Mouse (Mus musculus): ENCODE measurements at regions not wholly inside any gene's neighbourhood (a gene's known extent, or its start where the extent isn't known, plus 50 kb on each side); places are given as distances from the start of the nearest gene placed in this dataset.
"Not testable (repeated sequence)": the region's sequence is repeated elsewhere in the genome, so short reads cannot be mapped to it uniquely, and the experiment has no call there.

- no peak overlapping the region for H3K4me3 ChIP-seq
- no peaks in the 10 kb centered on the region for H3K9me3 ChIP-seq (replicated peaks)
- 92% methylated on average over 2 of the region's 2 CpGs for WGBS
- H3K36me3 ChIP-seq, result no peaks in the 10 kb centered on the region
- H3K4me1 ChIP-seq, result no peaks in the 10 kb centered on the region
- DNase-seq (ENCODE audit: low spot score), result no peak
- no peaks in the 10 kb centered on the region for H3K27me3 ChIP-seq (ENCODE audit: low read depth, poor library complexity, severe bottlenecking)
- no peak overlapping the region for H3K27ac ChIP-seq
Observed at GRCm38 (mm10) chr3:120430285-120430684, 646.0 kb upstream of the Ptbp2 start.

- Histone ChIP-seq H3K4me1 (no peaks in the 10 kb centered on the region), H3K9me3 (replicated peaks) (no peaks in the 10 kb centered on the region), H3K4me3 (no peak overlapping the region), H3K27ac (no peak overlapping the region), H3K36me3 (no peaks in the 10 kb centered on the region), H3K27me3 (ENCODE audit: low read depth, poor library complexity, severe bottlenecking) (no peaks in the 10 kb centered on the region)
- 77% methylated on average over 3 of the region's 3 CpGs for WGBS
- no peak for DNase-seq (ENCODE audit: low spot score)
Observed at GRCm38 (mm10) chr3:120416634-120417033, 632.4 kb upstream of the Ptbp2 start.

GRCm38 (mm10) chr3:120375688-120376289 is 591.5 kb upstream of the Ptbp2 start:
- no peaks in the 10 kb centered on the region for H3K27me3 ChIP-seq (ENCODE audit: low read depth, poor library complexity, severe bottlenecking)
- no peak overlapping the region for H3K27ac ChIP-seq
- WGBS, result 39% methylated on average over 6 of the region's 6 CpGs
- H3K4me3 ChIP-seq, result no peak overlapping the region
- H3K4me1 ChIP-seq, result peaks cover 4% of the 10 kb centered on the region; the same call in 1 of the 2 replicates
- no peaks in the 10 kb centered on the region for H3K36me3 ChIP-seq
- no peak for DNase-seq (ENCODE audit: low spot score)
- no peaks in the 10 kb centered on the region for H3K9me3 ChIP-seq (replicated peaks)

GRCm38 (mm10) chr3:120342747-120343377 is 558.6 kb upstream of the Ptbp2 start:
- Histone ChIP-seq H3K4me1 (no peaks in the 10 kb centered on the region), H3K27me3 (ENCODE audit: low read depth, poor library complexity, severe bottlenecking) (no peaks in the 10 kb centered on the region)
- no peak for DNase-seq (ENCODE audit: low spot score)

GRCm38 (mm10) chr3:120341882-120342281 is 557.6 kb upstream of the Ptbp2 start:
- no peak overlapping the region for H3K27ac ChIP-seq
- no peak for DNase-seq (ENCODE audit: low spot score)
- 86% methylated on average over 2 of the region's 2 CpGs for WGBS

More at GRCm38 (mm10) chr3:120342747-120343377, 558.6 kb upstream of the Ptbp2 start:
- Histone ChIP-seq H3K36me3 (no peaks in the 10 kb centered on the region), H3K4me3 (no peak overlapping the region), H3K27ac (no peak overlapping the region), H3K9me3 (replicated peaks) (no peaks in the 10 kb centered on the region)
- WGBS, result 93% methylated on average over 4 of the region's 4 CpGs

GRCm38 (mm10) chr3:120335843-120336585 is 551.7 kb upstream of the Ptbp2 start:
- 72% methylated on average over 7 of the region's 7 CpGs for WGBS

More at GRCm38 (mm10) chr3:120341882-120342281, 557.6 kb upstream of the Ptbp2 start:
- H3K27me3 ChIP-seq (ENCODE audit: low read depth, poor library complexity, severe bottlenecking), result no peaks in the 10 kb centered on the region
- H3K36me3 ChIP-seq, result no peaks in the 10 kb centered on the region
- H3K9me3 ChIP-seq (replicated peaks), result no peaks in the 10 kb centered on the region
- H3K4me3 ChIP-seq, result no peak overlapping the region
- no peaks in the 10 kb centered on the region for H3K4me1 ChIP-seq

GRCm38 (mm10) chr3:120307042-120307441 is 522.8 kb upstream of the Ptbp2 start:
- not testable (repeated sequence) for H3K36me3 ChIP-seq; H3K4me1 ChIP-seq; DNase-seq (ENCODE audit: low spot score); H3K27me3 ChIP-seq (ENCODE audit: low read depth, poor library complexity, severe bottlenecking); H3K4me3 ChIP-seq; H3K27ac ChIP-seq; H3K9me3 ChIP-seq (replicated peaks)
- 94% methylated on average over 3 of the region's 3 CpGs for WGBS

More at GRCm38 (mm10) chr3:120335843-120336585, 551.7 kb upstream of the Ptbp2 start:
- DNase-seq (ENCODE audit: low spot score), result no peak
- H3K27me3 ChIP-seq (ENCODE audit: low read depth, poor library complexity, severe bottlenecking), result no peaks in the 10 kb centered on the region
- H3K4me1 ChIP-seq, result no peaks in the 10 kb centered on the region
- no peak overlapping the region for H3K27ac ChIP-seq
- no peak overlapping the region for H3K4me3 ChIP-seq
- H3K9me3 ChIP-seq (replicated peaks), result no peaks in the 10 kb centered on the region
- no peaks in the 10 kb centered on the region for H3K36me3 ChIP-seq

- Histone ChIP-seq H3K4me3 (no peak overlapping the region), H3K9me3 (replicated peaks) (no peaks in the 10 kb centered on the region), H3K36me3 (no peaks in the 10 kb centered on the region), H3K27ac (no peak overlapping the region), H3K4me1 (no peaks in the 10 kb centered on the region), H3K27me3 (ENCODE audit: low read depth, poor library complexity, severe bottlenecking) (no peaks in the 10 kb centered on the region)
- 90% methylated on average over 8 of the region's 8 CpGs for whole genome bisulfite sequencing
- DNase-seq (ENCODE audit: low spot score), result no peak
Observed at GRCm38 (mm10) chr3:120305608-120306007, 521.3 kb upstream of the Ptbp2 start.

All from limb, embryonic 10.5 days (tissue).